Mouse (Mus musculus) heart, postnatal 0 days (tissue): ENCODE results near the gene Hist1h2bf. TPM values are rescaled to one million over a fixed set of nuclear protein-coding genes. Genes with fewer than 3 reads are reported as not detected.

Experiments
- ATAC-seq: fragments of 200-750 bp; cut with Nextera tagmentation; 2 replicates; pipeline ENCODE4 v1.8.0; 2017; ENCODE audit warnings: low read depth, moderate number of reproducible peaks, moderate library complexity; ENCODE audit not compliant: insufficient read depth
- DNase-seq: peaks from one replicate; pipeline ENCODE4 v3.0.0-alpha.2; 2016; ENCODE audit warnings: low spot score
- H3K27ac ChIP-seq: fragments of 300-500 bp; sonication (generic); 2 replicates; pipeline ENCODE4 v1.5.1; 2014; ENCODE audit warnings: low read depth, mild to moderate bottlenecking
- H3K27me3 ChIP-seq: fragments of 300-500 bp; sonication (generic); 2 replicates; pipeline ENCODE4 v1.6.1; 2014; ENCODE audit warnings: low read length, mixed read lengths; ENCODE audit not compliant: control insufficient read depth, insufficient read depth
- H3K36me3 ChIP-seq: fragments of 300-500 bp; sonication (generic); replicated peaks from 2 replicates; pipeline ENCODE4 v1.6.1; 2014; ENCODE audit warnings: low read length, mixed read lengths; ENCODE audit not compliant: control insufficient read depth, insufficient read depth
- H3K4me1 ChIP-seq: fragments of 300-500 bp; sonication (generic); 2 replicates; pipeline ENCODE4 v1.6.1; 2014; ENCODE audit warnings: antibody characterized with exemption; ENCODE audit not compliant: control insufficient read depth, insufficient read depth
- H3K4me2 ChIP-seq: fragments of 300-500 bp; sonication (generic); 2 replicates; pipeline ENCODE4 v1.6.1; 2014; ENCODE audit warnings: low read depth, mild to moderate bottlenecking, low read length, moderate library complexity
- H3K4me3 ChIP-seq: fragments of 300-500 bp; sonication (generic); 2 replicates; pipeline ENCODE4 v1.5.1; 2014; ENCODE audit warnings: low read depth, low read length
- H3K9ac ChIP-seq: fragments of 300-500 bp; sonication (generic); replicated peaks from 2 replicates; pipeline ENCODE4 v1.6.1; 2014; ENCODE audit warnings: low read depth, low read length, mixed read lengths
- H3K9me3 ChIP-seq: fragments of 300-500 bp; sonication (generic); replicated peaks from 2 replicates; pipeline ENCODE4 v1.6.1; 2016; ENCODE audit warnings: low read length; ENCODE audit not compliant: control insufficient read depth
- CTCF ChIP-seq: IDR thresholded peaks from 2 replicates; pipeline ENCODE4 v1.5.1; 2016; ENCODE audit warnings: antibody characterized with exemption, control low read depth, low read depth
- EP300 ChIP-seq: IDR thresholded peaks from 2 replicates; pipeline ENCODE4 v1.6.1; 2016; ENCODE audit warnings: antibody characterized with exemption, low read depth
- WGBS: fragments of 180-500 bp; shearing (Covaris S2); extraction: QIAGEN DNeasy Blood & Tissue Kit; methylation state at CpG from one replicate; pipeline ENCODE4 v1.1.7; 2014; 5-methylcytosine and 5-hydroxymethylcytosine counted together
- microRNA-seq: library from miRNA; unstranded; fragments of <30 nt; microRNA quantifications from one replicate; pipeline ENCODE4, GENCODE M21; 2016
- polyA plus RNA-seq: library from polyadenylated mRNA; unstranded; fragments of >200 nt; fragmentation: Nextera tagmentation; extraction: Ambion mirVana; gene quantifications from 2 replicates; pipeline ENCODE4 v1.2.1, GENCODE M21; 2015
- total RNA-seq: library from RNA; depleted of rRNA; stranded (reverse); fragments of >200 nt; gene quantifications from 2 replicates; pipeline ENCODE4 v1.2.3, GENCODE M21; 2014; ENCODE audit warnings: low replicate concordance; rRNA removed

The Hist1h2bf gene
- total and polyA plus RNA-seq, 2 experiments from 2014 or later = 1.3 to 603 TPM

DNA sequence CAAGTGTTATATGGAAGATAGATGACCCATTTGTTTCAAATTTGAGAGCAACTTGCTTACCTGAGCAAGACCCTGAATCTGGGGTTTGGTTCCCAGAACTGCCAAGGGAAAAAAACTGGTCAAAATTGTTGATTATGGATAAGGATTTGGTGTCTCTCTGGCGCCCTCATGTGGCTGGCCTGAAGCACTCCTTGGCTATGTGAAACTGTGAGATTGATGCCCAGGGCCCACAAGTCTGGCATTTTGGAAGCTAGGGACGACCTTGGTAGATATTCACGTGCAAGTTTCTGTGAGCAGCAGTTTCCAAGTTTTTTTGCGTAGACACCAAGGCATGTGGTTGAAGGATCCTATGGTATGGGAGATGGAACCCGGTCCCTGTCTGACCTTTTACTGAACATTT is 49.3 kb downstream of the Hist1h2bf start:
- Histone ChIP-seq H3K36me3 (no peaks in the 10 kb centered on the region), H3K9ac (no peak overlapping the region), H3K9me3 (no peaks in the 10 kb centered on the region), H3K4me3 (no peak overlapping the region), H3K4me1 (peaks cover 8% of the 10 kb centered on the region), H3K27ac (no peak overlapping the region), H3K4me2 (no peak overlapping the region), H3K27me3 (no peaks in the 10 kb centered on the region)
- ATAC-seq (no peak), DNase-seq (peak; percentile 79)
- WGBS = 12% methylated on average over 5 of the region's 5 CpGs
- TF ChIP-seq EP300 (no peak), CTCF (peak; percentile 82)

GRCm38 (mm10) chr13:23523976-23524375 is 50.0 kb downstream of the Hist1h2bf start:
- WGBS = 39% methylated on average over 5 of the region's 5 CpGs
- no peak for ATAC-seq
- TF ChIP-seq EP300 = no peak
- no peak for TF ChIP-seq CTCF
- Histone ChIP-seq H3K27ac (no peak overlapping the region), H3K9me3 (no peaks in the 10 kb centered on the region), H3K9ac (no peak overlapping the region), H3K4me3 (no peak overlapping the region), H3K36me3 (no peaks in the 10 kb centered on the region), H3K4me1 (peaks cover 5% of the 10 kb centered on the region), H3K4me2 (no peak overlapping the region), H3K27me3 (no peaks in the 10 kb centered on the region)
- DNase-seq = no peak

Small RNA genes lying within 50 kb of the gene (microRNA-seq; reads per million reads assigned to microRNA genes)
- gene Gm44297 (not detected), gene Gm44359 (not detected), gene Gm44394 (not detected)

Other genes with a start within 250 kb of the Hist1h2bf start
Only the 30 nearest of the 35 such genes appear.
- gene Abt1, start 150.3 kb downstream of the Hist1h2bf start, total RNA-seq = 6.7 and 7.4 TPM in 2 replicates
- gene Abt1, start 150.3 kb downstream of the Hist1h2bf start, polyA plus RNA-seq = 6.8 and 7.2 TPM in 2 replicates
- 0.27 TPM in 1 of 2 replicates, not detected in the other for gene Btn1a1, start 108.3 kb downstream of the Hist1h2bf start, total RNA-seq
- gene Btn1a1, start 108.3 kb downstream of the Hist1h2bf start, polyA plus RNA-seq = 0.14 and 0.18 TPM in 2 replicates
- not detected in 2 replicates for gene Btn2a2, start 85.3 kb downstream of the Hist1h2bf start, total RNA-seq
- gene Btn2a2, start 85.3 kb downstream of the Hist1h2bf start, polyA plus RNA-seq = 0.04 and 0.15 TPM in 2 replicates
- 3,824 and 4,565 TPM in 2 replicates for gene Hist1h4h, start 43.1 kb downstream of the Hist1h2bf start, total RNA-seq
- gene Hist1h4h, start 43.1 kb downstream of the Hist1h2bf start, polyA plus RNA-seq = 30.4 and 37.5 TPM in 2 replicates
- gene Hist1h2af, start 40.3 kb downstream of the Hist1h2bf start, total RNA-seq = 369 and 922 TPM in 2 replicates
- 1.3 and 2.6 TPM in 2 replicates for gene Hist1h2af, start 40.3 kb downstream of the Hist1h2bf start, polyA plus RNA-seq
- gene Hist1h3g, start 38.8 kb downstream of the Hist1h2bf start, total RNA-seq = 709 and 989 TPM in 2 replicates
- gene Hist1h3g, start 38.8 kb downstream of the Hist1h2bf start, polyA plus RNA-seq = 2.4 and 2.5 TPM in 2 replicates
- 82.5 and 133 TPM in 2 replicates for gene Hist1h2bh, start 30.8 kb downstream of the Hist1h2bf start, total RNA-seq
- 0.25 and 0.31 TPM in 2 replicates for gene Hist1h2bh, start 30.8 kb downstream of the Hist1h2bf start, polyA plus RNA-seq
- 441 and 779 TPM in 2 replicates for gene Hist1h3f, start 30.1 kb downstream of the Hist1h2bf start, total RNA-seq
- 0.29 and 0.45 TPM in 2 replicates for gene Hist1h3f, start 30.1 kb downstream of the Hist1h2bf start, polyA plus RNA-seq
- 2,919 and 3,073 TPM in 2 replicates for gene Hist1h4f, start 22.5 kb downstream of the Hist1h2bf start, total RNA-seq
- gene Hist1h4f, start 22.5 kb downstream of the Hist1h2bf start, polyA plus RNA-seq = 0.65 TPM in 1 of 2 replicates, not detected in the other
- gene Hist1h1d, start 20.9 kb downstream of the Hist1h2bf start, total RNA-seq = 61.7 and 66.1 TPM in 2 replicates
- 0.16 and 0.20 TPM in 2 replicates for gene Hist1h1d, start 20.9 kb downstream of the Hist1h2bf start, polyA plus RNA-seq
- 625 and 977 TPM in 2 replicates for gene Hist1h3e, start 11.8 kb downstream of the Hist1h2bf start, total RNA-seq
- gene Hist1h3e, start 11.8 kb downstream of the Hist1h2bf start, polyA plus RNA-seq = 0.70 and 0.97 TPM in 2 replicates
- gene Hist1h2ae, start 3.0 kb downstream of the Hist1h2bf start, total RNA-seq = 171 and 312 TPM in 2 replicates
- 12.1 and 14.3 TPM in 2 replicates for gene Hist1h2ae, start 3.0 kb downstream of the Hist1h2bf start, polyA plus RNA-seq
- 1,110 and 1,666 TPM in 2 replicates for gene Hist1h2bg, start 2.8 kb downstream of the Hist1h2bf start, total RNA-seq
- 2.5 and 4.3 TPM in 2 replicates for gene Hist1h2bg, start 2.8 kb downstream of the Hist1h2bf start, polyA plus RNA-seq
- 568 and 769 TPM in 2 replicates for gene Hist1h2ad, start 185 bp upstream of the Hist1h2bf start, total RNA-seq
- 0.27 and 1.8 TPM in 2 replicates for gene Hist1h2ad, start 185 bp upstream of the Hist1h2bf start, polyA plus RNA-seq
- 116 and 155 TPM in 2 replicates for gene Hist1h3d, start 1.6 kb upstream of the Hist1h2bf start, total RNA-seq
- 1.2 and 1.8 TPM in 2 replicates for gene Hist1h3d, start 1.6 kb upstream of the Hist1h2bf start, polyA plus RNA-seq
- 1,649 and 2,136 TPM in 2 replicates for gene Hist1h4d, start 7.4 kb upstream of the Hist1h2bf start, total RNA-seq
- gene Hist1h4d, start 7.4 kb upstream of the Hist1h2bf start, polyA plus RNA-seq = 18.8 and 21.2 TPM in 2 replicates
- gene Hist1h2be, start 46.9 kb upstream of the Hist1h2bf start, total RNA-seq = 253 and 309 TPM in 2 replicates
- gene Hist1h2be, start 46.9 kb upstream of the Hist1h2bf start, polyA plus RNA-seq = 0.82 and 1.2 TPM in 2 replicates
- 271 and 391 TPM in 2 replicates for gene Hist1h1e, start 48.4 kb upstream of the Hist1h2bf start, total RNA-seq
- gene Hist1h1e, start 48.4 kb upstream of the Hist1h2bf start, polyA plus RNA-seq = 5.6 and 6.7 TPM in 2 replicates
- gene Hist1h2ac, start 109.8 kb upstream of the Hist1h2bf start, total RNA-seq = 62.8 and 88.1 TPM in 2 replicates
- gene Hist1h2ac, start 109.8 kb upstream of the Hist1h2bf start, polyA plus RNA-seq = 0.45 and 0.49 TPM in 2 replicates
- gene Hist1h2bc, start 110.0 kb upstream of the Hist1h2bf start, total RNA-seq = 253 and 309 TPM in 2 replicates
- gene Hist1h2bc, start 110.0 kb upstream of the Hist1h2bf start, polyA plus RNA-seq = 94.4 and 115 TPM in 2 replicates
- 0.23 and 2.0 TPM in 2 replicates for gene Hist1h1t, start 121.6 kb upstream of the Hist1h2bf start, total RNA-seq
- not detected in 2 replicates for gene Hist1h1t, start 121.6 kb upstream of the Hist1h2bf start, polyA plus RNA-seq
- 1,145 and 1,607 TPM in 2 replicates for gene Hist1h4c, start 124.3 kb upstream of the Hist1h2bf start, total RNA-seq
- 1.5 and 1.7 TPM in 2 replicates for gene Hist1h4c, start 124.3 kb upstream of the Hist1h2bf start, polyA plus RNA-seq
- gene Hfe, start 136.7 kb upstream of the Hist1h2bf start, total RNA-seq = 21.4 and 25.9 TPM in 2 replicates
- 18.0 and 22.3 TPM in 2 replicates for gene Hfe, start 136.7 kb upstream of the Hist1h2bf start, polyA plus RNA-seq
- 770 and 1,043 TPM in 2 replicates for gene Hist1h1c, start 164.6 kb upstream of the Hist1h2bf start, total RNA-seq
- 73.4 and 101 TPM in 2 replicates for gene Hist1h1c, start 164.6 kb upstream of the Hist1h2bf start, polyA plus RNA-seq
- 1,907 and 3,007 TPM in 2 replicates for gene Hist1h3c, start 171.4 kb upstream of the Hist1h2bf start, total RNA-seq
- gene Hist1h3c, start 171.4 kb upstream of the Hist1h2bf start, polyA plus RNA-seq = 1.2 and 1.3 TPM in 2 replicates
- gene Hist1h2bb, start 172.5 kb upstream of the Hist1h2bf start, total RNA-seq = 1,542 and 1,547 TPM in 2 replicates
- gene Hist1h2bb, start 172.5 kb upstream of the Hist1h2bf start, polyA plus RNA-seq = 0.59 and 0.78 TPM in 2 replicates
- gene Hist1h2ab, start 176.9 kb upstream of the Hist1h2bf start, total RNA-seq = 667 and 733 TPM in 2 replicates
- 5.6 and 7.6 TPM in 2 replicates for gene Hist1h2ab, start 176.9 kb upstream of the Hist1h2bf start, polyA plus RNA-seq
- gene Hist1h3b, start 178.1 kb upstream of the Hist1h2bf start, total RNA-seq = 800 and 1,239 TPM in 2 replicates
- gene Hist1h3b, start 178.1 kb upstream of the Hist1h2bf start, polyA plus RNA-seq = 3.2 and 3.3 TPM in 2 replicates
- 252 and 267 TPM in 2 replicates for gene Hist1h4b, start 182.8 kb upstream of the Hist1h2bf start, total RNA-seq
- gene Hist1h4b, start 182.8 kb upstream of the Hist1h2bf start, polyA plus RNA-seq = 0.46 and 0.60 TPM in 2 replicates
- gene Hist1h4a, start 187.0 kb upstream of the Hist1h2bf start, total RNA-seq = 794 and 986 TPM in 2 replicates
- 0.49 and 0.82 TPM in 2 replicates for gene Hist1h4a, start 187.0 kb upstream of the Hist1h2bf start, polyA plus RNA-seq